Mouse (Mus musculus) ES-Bruce4 (cell line): ENCODE data around the gene Ppp1r37. TPM values are rescaled to one million over a fixed set of nuclear protein-coding genes. Genes with fewer than 3 reads are reported as not detected.

Experiments
- H3K27ac ChIP-seq: 2 replicates; pipeline ENCODE4 v1.5.1; 2012; ENCODE audit warnings: low read length, inconsistent platforms; ENCODE audit not compliant: insufficient read depth
- H3K27me3 ChIP-seq: 2 replicates; pipeline ENCODE4 v1.6.1; 2012; ENCODE audit warnings: mild to moderate bottlenecking, low read length, inconsistent platforms; ENCODE audit not compliant: control insufficient read depth, poor library complexity, insufficient read depth, severe bottlenecking
- H3K36me3 ChIP-seq: 2 replicates; pipeline ENCODE4 v1.6.1; 2012; ENCODE audit warnings: inconsistent platforms, mild to moderate bottlenecking, low read length, moderate library complexity; ENCODE audit not compliant: control insufficient read depth, poor library complexity, insufficient read depth, severe bottlenecking
- H3K4me1 ChIP-seq: one replicate; pipeline ENCODE4 v1.8.1; 2011; ENCODE audit warnings: low read length; ENCODE audit not compliant: control insufficient read depth, insufficient read depth
- H3K4me3 ChIP-seq: 2 replicates; pipeline ENCODE4 v1.5.1; 2011; ENCODE audit warnings: low read depth, mild to moderate bottlenecking, low read length
- H3K9ac ChIP-seq: 2 replicates; pipeline ENCODE4 v1.6.1; 2012; ENCODE audit warnings: low read depth, mild to moderate bottlenecking, inconsistent platforms; ENCODE audit not compliant: poor library complexity, severe bottlenecking
- H3K9me3 ChIP-seq: replicated peaks from 2 replicates; pipeline ENCODE4 v1.6.1; 2012; ENCODE audit warnings: mild to moderate bottlenecking, low read length, inconsistent platforms; ENCODE audit not compliant: control insufficient read depth, poor library complexity, insufficient read depth, severe bottlenecking
- CTCF ChIP-seq: IDR thresholded peaks from one replicate; pipeline ENCODE4 v1.8.1; 2011; ENCODE audit warnings: low read depth, low read length
- EP300 ChIP-seq: IDR thresholded peaks from 2 replicates; pipeline ENCODE4 v1.6.1; 2011; ENCODE audit warnings: low read depth, low read length; ENCODE audit not compliant: insufficient read depth
- POLR2A ChIP-seq: IDR thresholded peaks from one replicate; pipeline ENCODE4 v1.8.1; 2011; ENCODE audit warnings: low read length; ENCODE audit not compliant: insufficient read depth
- polyA plus RNA-seq: library from polyadenylated mRNA; stranded (reverse); fragments of >200 nt; gene quantifications from 2 replicates; pipeline ENCODE4 v1.2.4, GENCODE M21; 2011; ENCODE audit warnings: low read depth; ENCODE audit not compliant: missing spikeins, insufficient read depth, insufficient read length

Ppp1r37 gene
- polyA plus RNA-seq, 1 experiment, result 16.1 TPM

DNA sequence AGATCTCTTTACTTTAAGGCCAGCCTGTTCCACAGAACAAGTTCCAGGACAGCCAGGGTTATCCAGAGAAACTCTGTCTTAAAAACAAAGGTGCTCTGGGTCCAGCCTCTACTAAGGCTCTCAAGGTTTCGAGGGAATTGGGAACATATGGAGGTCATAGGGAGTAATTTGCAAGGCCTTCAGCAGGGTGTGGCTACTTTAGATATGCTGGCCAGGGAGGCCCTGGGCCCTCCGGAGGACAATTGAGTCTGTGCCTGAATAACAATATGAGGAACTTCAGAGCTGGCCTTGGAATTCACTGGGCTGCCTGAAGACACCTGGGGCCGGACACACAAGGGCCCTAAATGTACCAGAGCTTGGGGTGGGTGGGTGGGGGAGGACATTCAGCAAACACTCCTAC, 12.7 kb upstream of the Ppp1r37 start:
- Histone ChIP-seq H3K27ac (peak overlapping the region; percentile 91), H3K4me3 (no peak overlapping the region), H3K36me3 (peaks cover 17% of the 10 kb centered on the region), H3K9ac (no peak overlapping the region), H3K4me1 (peaks cover 7% of the 10 kb centered on the region), H3K27me3 (no peaks in the 10 kb centered on the region), H3K9me3 (no peaks in the 10 kb centered on the region)
- TF ChIP-seq EP300, result peak; percentile 97
- no peak for TF ChIP-seq CTCF
- no peak for TF ChIP-seq POLR2A

DNA sequence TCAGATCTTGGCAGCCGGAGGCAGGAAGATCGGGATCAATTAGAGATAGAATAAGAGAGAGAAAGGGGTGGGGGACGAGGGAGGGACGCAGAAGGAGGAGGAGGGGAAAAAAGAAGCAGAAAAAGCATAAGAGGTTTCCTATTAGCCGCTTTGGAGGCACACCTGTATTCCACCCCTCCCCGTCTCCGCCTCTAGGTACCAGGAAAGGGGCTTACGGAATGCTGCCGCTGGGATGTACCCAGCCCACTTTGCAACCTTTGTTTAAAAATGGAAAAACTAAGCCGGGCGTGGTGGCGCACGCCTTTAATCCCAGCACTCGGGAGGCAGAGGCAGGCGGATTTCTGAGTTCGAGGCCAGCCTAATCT, 10.9 kb upstream of the Ppp1r37 start:
- peaks cover 2% of the 10 kb centered on the region; the same call in 1 of the 2 replicates for H3K36me3 ChIP-seq
- peak overlapping the region; percentile 65 for H3K4me3 ChIP-seq
- no peaks in the 10 kb centered on the region for H3K27me3 ChIP-seq
- TF ChIP-seq EP300 (peak; percentile 57; the same call in 1 of the 2 replicates), POLR2A (no peak)
- H3K4me1 ChIP-seq, result peaks cover 8% of the 10 kb centered on the region
- H3K9me3 ChIP-seq, result no peaks in the 10 kb centered on the region
- H3K9ac ChIP-seq, result peak overlapping the region; percentile 66
- H3K27ac ChIP-seq, result peak overlapping the region; percentile 92

DNA sequence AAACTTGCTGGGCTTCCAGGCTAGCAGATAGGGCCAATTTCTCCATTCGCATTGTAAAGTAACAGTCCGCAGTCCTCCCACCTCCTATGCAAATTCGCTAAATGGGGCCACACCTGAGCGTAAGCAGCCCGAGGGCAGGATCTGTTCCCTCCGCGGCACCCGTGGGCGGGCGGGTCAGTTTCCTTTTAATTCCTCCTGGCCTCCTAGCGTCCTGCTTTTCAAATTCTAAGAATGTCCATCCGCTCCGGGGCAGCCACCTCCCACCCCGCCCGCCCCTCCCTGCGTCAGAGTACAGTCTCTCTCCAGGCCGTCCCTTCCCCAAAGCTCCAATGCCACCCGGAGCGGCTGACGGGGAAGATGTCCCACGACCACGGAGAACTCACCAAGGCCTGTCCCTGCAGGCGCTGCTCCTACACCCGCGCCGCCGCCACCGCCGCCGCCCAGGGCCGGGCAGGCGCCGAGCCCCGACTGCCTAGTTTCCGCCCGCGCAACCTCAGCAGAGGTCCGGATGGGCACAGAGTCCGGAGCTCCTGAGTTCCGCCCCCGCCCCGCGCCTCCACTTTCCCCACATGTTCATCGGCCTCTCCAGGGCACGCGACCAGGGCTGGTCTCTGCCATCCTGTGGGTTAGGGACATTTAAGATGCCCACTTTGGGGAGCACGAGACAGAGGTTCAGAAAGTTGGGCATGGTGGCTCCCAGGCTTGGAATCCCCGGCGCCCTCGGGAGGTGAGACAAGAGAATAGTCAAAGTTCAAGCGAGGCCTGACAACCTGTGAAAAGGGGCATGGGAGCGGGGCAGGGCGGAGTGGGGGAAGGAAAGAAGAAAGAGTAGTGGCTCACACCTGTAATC, 10.3 kb upstream of the Ppp1r37 start:
- Histone ChIP-seq H3K9me3 (no peaks in the 10 kb centered on the region), H3K4me3 (peak overlapping the region; percentile 65), H3K27ac (peak overlapping the region; percentile 99), H3K4me1 (peaks cover 10% of the 10 kb centered on the region), H3K36me3 (no peaks in the 10 kb centered on the region), H3K9ac (peak overlapping the region; percentile 66), H3K27me3 (no peaks in the 10 kb centered on the region)
- TF ChIP-seq EP300, result peak; percentile 94
- TF ChIP-seq POLR2A, result no peak
- no peak for TF ChIP-seq CTCF

DNA sequence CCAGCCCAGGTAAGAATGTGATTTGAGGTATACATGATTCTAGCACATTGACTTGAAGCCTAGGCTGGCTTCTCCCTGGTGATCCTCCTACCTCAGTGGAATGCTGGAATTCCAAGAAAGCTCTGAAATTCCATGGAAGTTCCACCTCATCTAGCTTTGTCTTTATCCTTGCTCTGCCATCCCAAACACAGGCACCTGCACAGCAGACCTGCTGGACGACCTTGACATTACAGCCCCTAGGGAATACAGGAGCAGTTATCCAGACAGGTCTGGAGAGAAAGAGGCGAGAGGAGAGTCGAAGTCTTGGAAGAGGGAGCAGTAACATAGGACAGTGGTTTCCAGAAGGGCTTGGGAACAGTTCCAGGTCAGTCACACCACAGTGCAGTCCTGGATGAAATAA, 6.8 kb upstream of the Ppp1r37 start:
- no peak for TF ChIP-seq CTCF
- TF ChIP-seq EP300, result no peak
- TF ChIP-seq POLR2A, result no peak
- H3K27ac ChIP-seq, result peak overlapping the region; percentile 18; the same call in 1 of the 2 replicates
- peaks cover 5% of the 10 kb centered on the region; the same call in 1 of the 2 replicates for H3K36me3 ChIP-seq
- no peak overlapping the region for H3K4me3 ChIP-seq
- H3K27me3 ChIP-seq, result no peaks in the 10 kb centered on the region
- H3K9me3 ChIP-seq, result no peaks in the 10 kb centered on the region
- H3K9ac ChIP-seq, result no peak overlapping the region
- H3K4me1 ChIP-seq, result peaks cover 6% of the 10 kb centered on the region

DNA sequence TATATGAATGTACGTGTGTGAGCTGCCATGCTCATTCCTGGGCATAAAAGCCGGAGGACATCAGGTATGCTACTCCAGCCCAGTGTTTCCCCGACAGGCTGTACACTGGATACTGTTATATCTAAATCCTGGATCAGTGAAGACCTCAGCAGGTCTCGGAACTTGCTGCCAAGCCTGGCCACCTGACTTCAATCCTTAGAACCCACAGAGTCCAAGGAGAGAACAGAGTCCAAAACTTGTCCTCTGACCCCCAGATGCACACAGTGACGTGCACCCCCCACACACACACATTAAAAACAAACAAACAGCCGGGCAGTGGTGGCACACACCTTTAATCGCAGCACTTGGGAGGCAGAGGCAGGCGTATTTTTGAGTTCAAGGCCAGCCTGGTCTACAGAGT, 4.5 kb upstream of the Ppp1r37 start:
- H3K9me3 ChIP-seq, result no peaks in the 10 kb centered on the region
- TF ChIP-seq CTCF (no peak), POLR2A (no peak), EP300 (no peak)
- H3K4me3 ChIP-seq, result no peak overlapping the region
- H3K36me3 ChIP-seq, result peaks cover 5% of the 10 kb centered on the region; the same call in 1 of the 2 replicates
- peaks cover 6% of the 10 kb centered on the region for H3K4me1 ChIP-seq
- no peaks in the 10 kb centered on the region for H3K27me3 ChIP-seq
- no peak overlapping the region for H3K27ac ChIP-seq
- H3K9ac ChIP-seq, result no peak overlapping the region

DNA sequence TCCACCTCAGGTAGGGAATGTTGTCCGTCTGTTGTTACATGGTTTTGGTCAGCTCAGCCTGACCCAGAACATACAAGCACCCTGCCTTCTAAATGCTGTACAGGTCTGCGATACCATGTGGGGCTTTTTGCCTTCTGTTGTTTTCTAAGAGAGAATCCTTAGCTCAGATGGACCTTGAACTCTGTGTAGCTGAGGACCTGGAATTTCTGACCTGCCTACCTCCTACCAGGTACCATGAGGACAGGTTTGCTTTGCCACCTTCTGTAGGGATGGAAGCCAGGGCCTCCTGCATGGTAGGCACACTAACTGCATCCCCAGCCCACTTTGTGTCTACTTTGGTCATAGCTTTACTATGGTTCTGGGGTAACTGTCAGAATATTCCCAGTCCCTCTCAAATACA, 2.9 kb upstream of the Ppp1r37 start:
- H3K9me3 ChIP-seq, result no peaks in the 10 kb centered on the region
- TF ChIP-seq POLR2A (no peak), CTCF (no peak), EP300 (no peak)
- H3K36me3 ChIP-seq, result peaks cover 5% of the 10 kb centered on the region; the same call in 1 of the 2 replicates

More for the DNA sequence above, 2.9 kb upstream of the Ppp1r37 start:
- no peak overlapping the region for H3K4me3 ChIP-seq
- H3K27me3 ChIP-seq, result no peaks in the 10 kb centered on the region
- H3K4me1 ChIP-seq, result peaks cover 9% of the 10 kb centered on the region
- H3K9ac ChIP-seq, result no peak overlapping the region
- no peak overlapping the region for H3K27ac ChIP-seq
